Mouse (Mus musculus): Measurements from ENCODE around the gene Gpc4. TPM values are rescaled to one million over a fixed set of nuclear protein-coding genes. Genes with fewer than 3 reads are reported as not detected.

Gpc4 gene
- polyA plus RNA-seq (2015; fragmentation: Nextera tagmentation; extraction: Ambion mirVana): 31.3 and 38.0 TPM in 2 replicates

GRCm38 (mm10) chrX:52164738-52165554, at the start of gene Gpc4:
Gpc4 (minus strand) TSS chrX:52165252.
- 28% methylated on average over 64 of the region's 76 CpGs for WGBS
- H3K27me3 ChIP-seq: no peaks in the 10 kb centered on the region
- ATAC-seq (replicated peaks): peak; percentile 90
- H3K4me1 ChIP-seq: peaks cover 13% of the 10 kb centered on the region; the same call in 1 of the 2 replicates
- H3K4me2 ChIP-seq (replicated peaks): peak within 1 kb of the TSS; percentile 60
- peak within 1 kb of the TSS; percentile 64 for H3K9ac ChIP-seq (replicated peaks)
- no peaks in the 10 kb centered on the region for H3K36me3 ChIP-seq
- H3K9me3 ChIP-seq: no peaks in the 10 kb centered on the region
- peak within 1 kb of the TSS; percentile 61 for H3K4me3 ChIP-seq
- H3K27ac ChIP-seq (replicated peaks): peak within 1 kb of the TSS; percentile 68

GRCm38 (mm10) chrX:52212846-52213245, 47.8 kb upstream of the Gpc4 start:
- H3K9me3 ChIP-seq: no peaks in the 10 kb centered on the region
- no peaks in the 10 kb centered on the region for H3K27me3 ChIP-seq
- no peak overlapping the region for H3K4me3 ChIP-seq
- H3K4me2 ChIP-seq (replicated peaks): no peak overlapping the region
- no peak overlapping the region for H3K27ac ChIP-seq (replicated peaks)
- WGBS: 63% methylated on average over 4 of the region's 4 CpGs
- H3K4me1 ChIP-seq: no peaks in the 10 kb centered on the region
- ATAC-seq (replicated peaks): no peak
- no peak overlapping the region for H3K9ac ChIP-seq (replicated peaks)
- no peaks in the 10 kb centered on the region for H3K36me3 ChIP-seq

DNA sequence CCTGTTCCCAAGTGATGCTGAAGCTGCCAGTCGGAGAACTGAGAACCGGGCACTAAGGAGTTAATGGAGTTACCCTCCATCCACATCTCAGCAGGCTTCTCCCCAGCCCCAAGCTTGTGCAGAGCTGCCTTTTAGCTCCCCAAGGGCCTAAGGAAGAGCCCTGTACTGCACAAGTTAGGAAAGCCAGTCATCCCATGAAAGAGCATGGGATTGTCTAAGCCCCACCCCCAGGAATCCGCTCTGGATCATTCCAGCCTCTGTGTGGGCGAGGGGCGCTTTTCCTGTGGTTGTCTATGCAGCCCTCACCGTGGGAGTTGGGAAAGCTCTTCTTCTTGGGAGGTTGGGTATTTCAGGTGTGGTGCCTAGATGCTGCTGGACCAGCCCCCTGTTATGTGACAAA, 34.8 kb upstream of the Gpc4 start:
- Histone ChIP-seq H3K4me3 (no peak overlapping the region), H3K9me3 (no peaks in the 10 kb centered on the region), H3K27ac (replicated peaks) (no peak overlapping the region), H3K4me1 (no peaks in the 10 kb centered on the region), H3K9ac (replicated peaks) (no peak overlapping the region), H3K36me3 (no peaks in the 10 kb centered on the region), H3K4me2 (replicated peaks) (no peak overlapping the region), H3K27me3 (no peaks in the 10 kb centered on the region)
- 19% methylated on average over 6 of the region's 6 CpGs for WGBS
- no peak for ATAC-seq (replicated peaks)

DNA sequence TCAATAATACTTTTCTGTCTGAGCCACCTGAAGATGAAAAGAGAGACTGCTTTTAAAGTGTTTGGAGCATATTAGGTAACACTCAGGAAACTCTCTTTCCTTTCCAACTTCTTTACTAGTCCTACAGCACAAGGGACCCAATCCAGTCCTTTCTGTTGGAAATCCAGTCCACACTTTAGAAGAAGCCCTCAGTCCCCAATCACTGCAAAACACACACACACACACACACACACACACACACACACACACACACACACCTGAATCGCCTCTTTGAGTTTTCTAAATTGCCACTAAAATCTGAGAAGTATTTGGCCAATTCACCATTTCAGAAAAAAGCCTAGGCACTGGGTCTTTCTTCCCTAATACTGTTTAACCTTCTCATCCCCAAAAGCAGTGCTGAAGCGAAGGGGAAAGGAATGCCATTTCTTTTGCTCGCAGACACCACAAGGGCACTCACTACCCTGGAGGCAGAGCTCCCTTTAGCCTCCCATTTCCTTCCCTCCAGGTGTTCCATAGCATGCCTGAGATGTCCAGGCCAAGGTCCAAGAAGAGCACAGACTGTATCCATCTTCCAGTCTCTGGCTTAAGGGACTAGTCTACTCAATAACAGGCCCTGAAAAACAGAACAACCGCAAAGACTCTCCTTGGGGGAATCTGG, 28.4 kb upstream of the Gpc4 start:
- Histone ChIP-seq H3K36me3 (no peaks in the 10 kb centered on the region), H3K4me1 (peaks cover 3% of the 10 kb centered on the region; the same call in 1 of the 2 replicates), H3K27ac (replicated peaks) (no peak overlapping the region), H3K27me3 (no peaks in the 10 kb centered on the region), H3K9me3 (no peaks in the 10 kb centered on the region), H3K4me3 (no peak overlapping the region), H3K4me2 (replicated peaks) (0 out of 2 replicates have a peak overlapping the region, but pooled peaks have one; percentile 4), H3K9ac (replicated peaks) (no peak overlapping the region)
- WGBS: 26% methylated on average over 4 of the region's 4 CpGs
- 0 out of 2 replicates have a peak, but pooled peaks have one; percentile 35 for ATAC-seq (replicated peaks)

GRCm38 (mm10) chrX:52189094-52189493, 24.0 kb upstream of the Gpc4 start:
- Histone ChIP-seq H3K36me3 (no peaks in the 10 kb centered on the region), H3K9me3 (no peaks in the 10 kb centered on the region), H3K27ac (replicated peaks) (no peak overlapping the region), H3K4me3 (no peak overlapping the region), H3K27me3 (no peaks in the 10 kb centered on the region), H3K4me1 (peaks cover 3% of the 10 kb centered on the region; the same call in 1 of the 2 replicates), H3K9ac (replicated peaks) (no peak overlapping the region), H3K4me2 (replicated peaks) (no peak overlapping the region)
- 0 out of 2 replicates have a peak, but pooled peaks have one; percentile 32 for ATAC-seq (replicated peaks)
- 16% methylated on average over 4 of the region's 4 CpGs for WGBS

GRCm38 (mm10) chrX:52183551-52184442, 18.7 kb upstream of the Gpc4 start:
- H3K27me3 ChIP-seq: no peaks in the 10 kb centered on the region
- H3K27ac ChIP-seq (replicated peaks): peak overlapping the region; percentile 69
- no peaks in the 10 kb centered on the region for H3K9me3 ChIP-seq
- ATAC-seq (replicated peaks): peak; percentile 87
- H3K36me3 ChIP-seq: no peaks in the 10 kb centered on the region
- no peak overlapping the region for H3K4me3 ChIP-seq
- no peak overlapping the region for H3K4me2 ChIP-seq (replicated peaks)
- no peak overlapping the region for H3K9ac ChIP-seq (replicated peaks)
- 27% methylated on average over 5 of the region's 5 CpGs for WGBS
- H3K4me1 ChIP-seq: 0 out of 2 replicates have a peak, but pooled peaks cover 4% of the 10 kb centered on the region

DNA sequence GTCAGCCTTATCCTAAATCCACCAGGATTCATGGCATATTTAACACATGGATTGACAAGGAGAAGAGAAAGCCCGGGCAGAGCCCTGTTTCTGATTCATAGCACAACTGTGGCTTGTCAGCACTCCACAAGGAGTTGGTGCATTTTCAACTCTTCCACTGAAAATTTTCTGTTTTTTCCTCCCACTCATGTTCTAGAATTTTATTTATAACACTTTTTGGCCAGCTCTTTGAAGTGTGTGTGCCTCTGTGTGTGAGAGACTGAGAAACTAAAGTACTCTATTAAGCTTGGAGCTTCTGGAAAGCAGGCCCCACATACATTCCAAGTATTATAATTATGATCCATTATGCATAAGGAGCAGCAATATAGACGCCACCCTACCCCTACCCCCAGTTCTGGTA, 16.3 kb upstream of the Gpc4 start:
- H3K9me3 ChIP-seq: no peaks in the 10 kb centered on the region
- WGBS: 62% methylated on average over 2 of the region's 2 CpGs
- H3K36me3 ChIP-seq: no peaks in the 10 kb centered on the region
- no peak overlapping the region for H3K9ac ChIP-seq (replicated peaks)
- H3K4me3 ChIP-seq: no peak overlapping the region
- no peaks in the 10 kb centered on the region for H3K27me3 ChIP-seq
- no peak for ATAC-seq (replicated peaks)
- no peak overlapping the region for H3K27ac ChIP-seq (replicated peaks)
- H3K4me2 ChIP-seq (replicated peaks): no peak overlapping the region
- H3K4me1 ChIP-seq: 0 out of 2 replicates have a peak, but pooled peaks cover 4% of the 10 kb centered on the region

DNA sequence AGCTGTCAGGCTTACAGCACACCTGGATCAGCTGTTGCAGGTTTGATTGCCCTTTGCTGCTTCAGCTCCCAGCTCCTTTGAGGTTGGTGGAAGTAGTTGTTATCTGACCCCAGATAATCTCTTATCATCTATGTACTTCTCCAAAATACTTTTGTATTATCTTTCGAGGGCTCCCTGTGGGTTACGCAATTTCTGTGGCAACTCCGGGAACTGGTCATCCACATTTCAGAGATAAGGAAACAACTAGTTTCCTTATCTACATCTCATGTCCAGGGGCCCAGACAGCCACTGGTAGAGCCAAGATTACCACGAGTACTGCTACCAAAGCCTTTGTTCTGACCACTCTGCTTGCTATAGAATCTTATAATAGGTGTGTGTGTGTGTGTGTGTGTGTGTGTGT, 12.0 kb upstream of the Gpc4 start:
- Histone ChIP-seq H3K9me3 (no peaks in the 10 kb centered on the region), H3K4me3 (no peak overlapping the region), H3K9ac (replicated peaks) (no peak overlapping the region), H3K36me3 (no peaks in the 10 kb centered on the region), H3K27ac (replicated peaks) (no peak overlapping the region), H3K27me3 (no peaks in the 10 kb centered on the region), H3K4me2 (replicated peaks) (no peak overlapping the region), H3K4me1 (no peaks in the 10 kb centered on the region)
- no peak for ATAC-seq (replicated peaks)
- 84% methylated on average over 4 of the region's 4 CpGs for WGBS

GRCm38 (mm10) chrX:52167519-52168244, 2.6 kb upstream of the Gpc4 start:
- no peaks in the 10 kb centered on the region for H3K36me3 ChIP-seq
- no peak for ATAC-seq (replicated peaks)
- WGBS: 61% methylated on average over 6 of the region's 6 CpGs
- no peak overlapping the region for H3K4me2 ChIP-seq (replicated peaks)
- H3K9me3 ChIP-seq: no peaks in the 10 kb centered on the region
- H3K27ac ChIP-seq (replicated peaks): no peak overlapping the region
- H3K9ac ChIP-seq (replicated peaks): no peak overlapping the region
- peaks cover 9% of the 10 kb centered on the region; the same call in 1 of the 2 replicates for H3K4me1 ChIP-seq
- H3K4me3 ChIP-seq: no peak overlapping the region
- no peaks in the 10 kb centered on the region for H3K27me3 ChIP-seq

DNA sequence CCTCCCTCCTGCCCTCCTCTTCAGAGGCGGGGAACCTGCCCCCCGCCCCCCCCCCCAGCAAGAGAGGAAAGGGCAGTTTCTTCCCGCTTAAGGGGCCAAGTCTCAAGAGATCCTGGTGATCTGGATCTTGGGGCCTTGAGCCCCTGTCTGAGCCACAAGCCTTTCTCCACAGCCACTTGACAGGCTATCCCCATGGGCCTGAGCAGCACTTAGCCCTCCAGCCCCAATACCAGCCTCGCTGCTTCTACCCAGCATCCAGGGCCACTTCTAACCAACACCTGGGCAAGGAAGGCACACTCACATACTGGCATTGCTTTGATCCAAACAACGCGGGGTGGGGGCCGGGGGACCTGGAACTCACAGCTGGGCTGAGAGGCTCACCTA, 495 bp upstream of the Gpc4 start:
- Histone ChIP-seq H3K4me2 (replicated peaks) (peak overlapping the region; percentile 60), H3K4me1 (peaks cover 13% of the 10 kb centered on the region; the same call in 1 of the 2 replicates), H3K9me3 (no peaks in the 10 kb centered on the region), H3K4me3 (peak overlapping the region; percentile 61), H3K9ac (replicated peaks) (no peak overlapping the region), H3K27me3 (no peaks in the 10 kb centered on the region), H3K27ac (replicated peaks) (no peak overlapping the region), H3K36me3 (no peaks in the 10 kb centered on the region)
- peak; percentile 71 for ATAC-seq (replicated peaks)
- 34% methylated on average over 5 of the region's 7 CpGs for WGBS

DNA sequence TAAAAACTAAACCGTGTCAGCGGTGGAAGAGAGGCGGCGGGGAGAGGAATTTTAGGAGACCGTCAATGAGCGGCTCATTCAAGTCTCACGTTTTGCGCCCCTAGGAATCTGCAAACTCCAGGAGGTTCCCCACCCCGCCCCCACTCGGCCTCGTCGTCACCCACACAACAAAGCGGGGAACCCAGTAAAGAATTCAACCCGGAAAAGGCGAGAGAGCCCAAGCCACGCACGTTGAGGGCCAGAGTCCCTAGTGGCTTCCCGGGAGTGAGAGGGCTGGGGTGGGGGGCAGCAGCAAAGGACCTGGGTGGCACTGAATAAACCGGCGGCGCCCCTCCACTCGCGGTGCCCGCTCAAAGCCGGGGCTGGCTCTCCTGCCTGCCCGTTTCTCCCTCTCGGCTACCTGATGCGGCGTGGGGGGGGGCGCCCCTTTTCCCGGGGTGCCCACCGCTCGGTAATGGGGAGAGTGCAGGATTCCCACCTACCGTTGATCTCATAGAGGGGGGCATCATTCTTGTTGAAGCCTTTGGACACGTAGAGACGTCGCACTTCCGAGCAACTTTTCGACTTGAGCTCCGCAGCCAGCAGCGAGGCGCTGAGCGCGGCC, 816 bp downstream of the Gpc4 start:
- Histone ChIP-seq H3K4me2 (replicated peaks) (peak overlapping the region; percentile 60), H3K4me1 (peaks cover 13% of the 10 kb centered on the region; the same call in 1 of the 2 replicates), H3K9ac (replicated peaks) (peak overlapping the region; percentile 64), H3K36me3 (no peaks in the 10 kb centered on the region), H3K27me3 (no peaks in the 10 kb centered on the region), H3K27ac (replicated peaks) (peak overlapping the region; percentile 68), H3K9me3 (no peaks in the 10 kb centered on the region), H3K4me3 (peak overlapping the region; percentile 61)
- WGBS: 18% methylated on average over 35 of the region's 44 CpGs
- peak; percentile 31 for ATAC-seq (replicated peaks)

Data from forebrain, embryonic 15.5 days (tissue).